ENCODE assay signal across 8 mouse cellular contexts in genomic region chr5:146963937-146964278, GRCm38 (mm10). TPM values are rescaled to one million over a fixed set of nuclear protein-coding genes. Genes with fewer than 3 reads are reported as not detected.
A peak's percentile ranks its signal among the peaks of the same experiment; 100 is the strongest.
DNase-seq lines count a peak whose midpoint lies in the region; ATAC-seq and TF ChIP-seq lines count a peak whose summit lies in the region.

No protein-coding gene starts in this region.

- DNase-seq in lung, postnatal 36 days: no peak
- DNase-seq in forebrain, embryonic 10.5 days (ENCODE audit: extremely low spot score, low spot score): no peak
- peak; percentile 27 for DNase-seq in limb, embryonic 14.5 days (ENCODE audit: low spot score)
- DNase-seq in adipocyte (ENCODE audit: low spot score): no peak
- no peak for DNase-seq in natural killer cell, adult 2 months (ENCODE audit: low spot score in 2 of 2)
- DNase-seq in c-Kit-positive CD71-positive TER-119-positive erythroid progenitor cells, embryonic 14.5 days (ENCODE audit: low spot score): no peak

- peak; percentile 19; the same call in 1 of the 2 replicates for ATAC-seq in lung, embryonic 15.5 days (ENCODE audit: borderline replicate concordance, extremely low read depth, low FRiP score, low TSS enrichment)
- no peak for ATAC-seq in limb, embryonic 14.5 days (ENCODE audit: low FRiP score, low read depth)
- peak; percentile 18; the same call in 1 of the 2 replicates for ATAC-seq in neural tube, embryonic 15.5 days (ENCODE audit: low FRiP score)

- H3K27ac ChIP-seq in lung, embryonic 15.5 days: no peak overlapping the region
- H3K27ac ChIP-seq in forebrain, embryonic 10.5 days: peak overlapping the region; percentile 88
- H3K27ac ChIP-seq in limb, embryonic 14.5 days (replicated peaks; ENCODE audit: low read depth, low read length): no peak overlapping the region
- 0 out of 2 replicates have a peak overlapping the region, but pooled peaks have one; percentile 7 for H3K27ac ChIP-seq in neural tube, embryonic 15.5 days (replicated peaks)

- H3K4me2 ChIP-seq in lung, embryonic 15.5 days: peak overlapping the region; percentile 61
- H3K4me2 ChIP-seq in limb, embryonic 14.5 days (replicated peaks; ENCODE audit: low read depth, low read length, severe bottlenecking): peak overlapping the region; percentile 47
- peak overlapping the region; percentile 63 for H3K4me2 ChIP-seq in neural tube, embryonic 15.5 days

- peak overlapping the region; percentile 96 for H3K4me3 ChIP-seq in lung, embryonic 15.5 days
- H3K4me3 ChIP-seq in forebrain, embryonic 10.5 days: peak overlapping the region; percentile 80
- peak overlapping the region; percentile 75 for H3K4me3 ChIP-seq in limb, embryonic 14.5 days (replicated peaks; ENCODE audit: low read length)
- peak overlapping the region; percentile 95 for H3K4me3 ChIP-seq in neural tube, embryonic 15.5 days (replicated peaks)

- H3K27me3 ChIP-seq in lung, embryonic 15.5 days: no peaks in the 10 kb centered on the region
- H3K27me3 ChIP-seq in forebrain, embryonic 10.5 days (ENCODE audit: poor library complexity, severe bottlenecking): peaks cover 30% of the 10 kb centered on the region
- H3K27me3 ChIP-seq in limb, embryonic 14.5 days (ENCODE audit: control insufficient read depth, insufficient read depth, low read length): no peaks in the 10 kb centered on the region
- no peaks in the 10 kb centered on the region for H3K27me3 ChIP-seq in neural tube, embryonic 15.5 days (replicated peaks)

- TF ChIP-seq POLR2A in limb, embryonic 14.5 days (IDR thresholded peaks at IDR 0.05; ENCODE audit: borderline replicate concordance, extremely low read depth, insufficient read depth, insufficient read length): no peak

- 0 out of 2 replicates have a peak overlapping the region, but pooled peaks have one; percentile 31 for H3K9ac ChIP-seq in lung, embryonic 15.5 days
- peak overlapping the region; percentile 67 for H3K9ac ChIP-seq in limb, embryonic 14.5 days (ENCODE audit: low read depth, low read length, severe bottlenecking)
- H3K9ac ChIP-seq in neural tube, embryonic 15.5 days (replicated peaks): peak overlapping the region; percentile 83; the same call in 1 of the 2 replicates

- H3K4me1 ChIP-seq in lung, embryonic 15.5 days: peaks cover 10% of the 10 kb centered on the region
- peaks cover 22% of the 10 kb centered on the region for H3K4me1 ChIP-seq in forebrain, embryonic 10.5 days
- H3K4me1 ChIP-seq in limb, embryonic 14.5 days (ENCODE audit: control insufficient read depth, insufficient read depth, low read length): peaks cover 9% of the 10 kb centered on the region
- H3K4me1 ChIP-seq in neural tube, embryonic 15.5 days: peaks cover 16% of the 10 kb centered on the region

- WGBS in lung, embryonic 15.5 days: 50% methylated on average over 8 of the region's 8 CpGs
- 55% methylated on average over 8 of the region's 8 CpGs for WGBS in forebrain, embryonic 10.5 days
- WGBS in limb, embryonic 14.5 days: 54% methylated on average over 8 of the region's 8 CpGs
- WGBS in neural tube, embryonic 15.5 days: 54% methylated on average over 8 of the region's 8 CpGs

- H3K36me3 ChIP-seq in lung, embryonic 15.5 days: peaks cover 6% of the 10 kb centered on the region
- H3K36me3 ChIP-seq in forebrain, embryonic 10.5 days (replicated peaks): peaks cover 15% of the 10 kb centered on the region
- peaks cover 15% of the 10 kb centered on the region for H3K36me3 ChIP-seq in limb, embryonic 14.5 days (ENCODE audit: control insufficient read depth, insufficient read depth, low read length)
- peaks cover 4% of the 10 kb centered on the region for H3K36me3 ChIP-seq in neural tube, embryonic 15.5 days

- H3K9me3 ChIP-seq in lung, embryonic 15.5 days: no peaks in the 10 kb centered on the region
- no peaks in the 10 kb centered on the region for H3K9me3 ChIP-seq in forebrain, embryonic 10.5 days
- H3K9me3 ChIP-seq in limb, embryonic 14.5 days (ENCODE audit: control insufficient read depth, low read length): no peaks in the 10 kb centered on the region
- H3K9me3 ChIP-seq in neural tube, embryonic 15.5 days (replicated peaks): no peaks in the 10 kb centered on the region

RNA-seq across cellular contexts. Expression of gene Mtif3, which starts 0.3 kb away (rescaled TPM):
- 19.3 and 20.1 TPM in 2 replicates for polyA plus RNA-seq in lung, embryonic 15.5 days (2015; fragmentation: Nextera tagmentation; extraction: Ambion mirVana)
- polyA plus RNA-seq in forebrain, embryonic 10.5 days (2016; fragmentation: Nextera tagmentation; extraction: Ambion mirVana): 20.7 and 22.4 TPM in 2 replicates
- polyA plus RNA-seq in limb, embryonic 14.5 days (2012; rRNA removed): 12.5 and 14.5 TPM in 2 replicates
- polyA plus RNA-seq in limb, embryonic 14.5 days (2014; fragmentation: Nextera tagmentation; extraction: Ambion mirVana): 24.8 and 27.2 TPM in 2 replicates
- polyA plus RNA-seq in neural tube, embryonic 15.5 days (2015; fragmentation: Nextera tagmentation; extraction: Ambion mirVana): 25.7 and 31.7 TPM in 2 replicates

RNA-seq across cellular contexts. Expression of gene Gtf3a, which starts 15.5 kb away (rescaled TPM):
- polyA plus RNA-seq in lung, embryonic 15.5 days (2015; fragmentation: Nextera tagmentation; extraction: Ambion mirVana): 128 and 133 TPM in 2 replicates
- 149 and 150 TPM in 2 replicates for polyA plus RNA-seq in forebrain, embryonic 10.5 days (2016; fragmentation: Nextera tagmentation; extraction: Ambion mirVana)
- 77.7 and 87.0 TPM in 2 replicates for polyA plus RNA-seq in limb, embryonic 14.5 days (2012; rRNA removed)
- 100 and 101 TPM in 2 replicates for polyA plus RNA-seq in limb, embryonic 14.5 days (2014; fragmentation: Nextera tagmentation; extraction: Ambion mirVana)
- polyA plus RNA-seq in neural tube, embryonic 15.5 days (2015; fragmentation: Nextera tagmentation; extraction: Ambion mirVana): 107 and 115 TPM in 2 replicates

Comparison
In these comparisons a context has a peak if more than half of its experiments do, and no peak if none do; other contexts are left out.
1. H3K27ac ChIP-seq: peak in forebrain, embryonic 10.5 days (single experiment) and neural tube, embryonic 15.5 days (single experiment); none in lung, embryonic 15.5 days (single experiment) and limb, embryonic 14.5 days (single experiment).
2. H3K9ac ChIP-seq: peak in every context shown above with its lines; median percentile 83 in neural tube, embryonic 15.5 days; 67 in limb, embryonic 14.5 days; 31 in lung, embryonic 15.5 days.
3. Peak in every context shown above with its lines, with median percentiles within 50 percentile points of each other: H3K4me2 ChIP-seq and H3K4me3 ChIP-seq.